Mouse (Mus musculus) kidney, embryonic 14.5 days (tissue): ENCODE measurements around the gene Relt. TPM values are rescaled to one million over a fixed set of nuclear protein-coding genes. Genes with fewer than 3 reads are reported as not detected.

Source experiments
- ATAC-seq: fragments of 200-750 bp; cut with Nextera tagmentation; 2 replicates; pipeline ENCODE4 v1.8.0; 2017; ENCODE audit warnings: moderate number of reproducible peaks, mild to moderate bottlenecking, moderate TSS enrichment, moderate library complexity; ENCODE audit not compliant: low FRiP score, low TSS enrichment
- H3K27ac ChIP-seq: fragments of 300-500 bp; sonication (generic); 2 replicates; pipeline ENCODE4 v1.5.1; 2014; ENCODE audit warnings: low read depth, mild to moderate bottlenecking, low read length, moderate library complexity, mixed read lengths
- H3K27me3 ChIP-seq: fragments of 300-500 bp; sonication (generic); 2 replicates; pipeline ENCODE4 v1.6.1; 2014; ENCODE audit warnings: mild to moderate bottlenecking, low read length; ENCODE audit not compliant: control insufficient read depth, insufficient read depth
- H3K36me3 ChIP-seq: fragments of 300-500 bp; sonication (generic); 2 replicates; pipeline ENCODE4 v1.6.1; 2014; ENCODE audit warnings: low read length, mixed read lengths; ENCODE audit not compliant: control insufficient read depth, insufficient read depth
- H3K4me1 ChIP-seq: fragments of 300-500 bp; sonication (generic); 2 replicates; pipeline ENCODE4 v1.6.1; 2014; ENCODE audit warnings: low read length, mixed read lengths; ENCODE audit not compliant: control insufficient read depth, insufficient read depth
- H3K4me2 ChIP-seq: fragments of 300-500 bp; sonication (generic); replicated peaks from 2 replicates; pipeline ENCODE4 v1.6.1; 2014; ENCODE audit warnings: low read depth, mild to moderate bottlenecking, low read length
- H3K4me3 ChIP-seq: fragments of 300-500 bp; sonication (generic); 2 replicates; pipeline ENCODE4 v1.5.1; 2014; ENCODE audit warnings: mild to moderate bottlenecking, low read length
- H3K9ac ChIP-seq: fragments of 300-500 bp; sonication (generic); 2 replicates; pipeline ENCODE4 v1.6.1; 2014; ENCODE audit warnings: low read depth, mild to moderate bottlenecking, low read length, moderate library complexity
- H3K9me3 ChIP-seq: fragments of 300-500 bp; sonication (generic); 2 replicates; pipeline ENCODE4 v1.6.1; 2016; ENCODE audit warnings: low read length; ENCODE audit not compliant: control insufficient read depth
- WGBS: fragments of 180-500 bp; shearing (Covaris S2); extraction: QIAGEN DNeasy Blood & Tissue Kit; methylation state at CpG from one replicate; pipeline ENCODE4 v1.1.7; 2014; 5-methylcytosine and 5-hydroxymethylcytosine counted together
- polyA plus RNA-seq: library from polyadenylated mRNA; unstranded; fragments of >200 nt; fragmentation: Nextera tagmentation; extraction: Ambion mirVana; gene quantifications from 2 replicates; pipeline ENCODE4 v1.2.1, GENCODE M21; 2014

The Relt gene
- polyA plus RNA-seq, 1 experiment from 2014 or later, result 3.1 TPM

DNA sequence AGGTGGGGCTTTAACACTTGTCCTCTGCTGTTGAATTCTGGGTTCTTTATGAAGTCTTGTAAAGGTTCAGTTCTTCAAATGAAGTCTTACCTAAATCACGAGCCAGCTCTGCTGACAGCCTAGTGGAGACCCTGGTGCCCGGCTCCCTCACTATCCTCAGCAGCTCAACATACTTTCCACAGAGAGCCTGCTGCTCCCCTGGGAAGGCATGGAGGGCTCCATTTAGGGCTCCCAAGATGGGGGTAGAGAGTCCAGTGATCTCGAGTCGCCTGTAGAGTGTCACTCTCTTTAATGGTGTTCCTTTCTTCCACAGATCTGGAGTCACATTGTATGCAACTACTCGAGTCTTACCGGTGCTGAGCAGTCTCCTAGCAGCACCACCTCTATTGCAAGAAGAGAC, 27.5 kb downstream of the Relt start:
- no peak for ATAC-seq
- H3K9me3 ChIP-seq, result no peaks in the 10 kb centered on the region
- H3K27me3 ChIP-seq, result no peaks in the 10 kb centered on the region
- 82% methylated on average over 6 of the region's 6 CpGs for whole genome bisulfite sequencing
- H3K4me2 ChIP-seq, result no peak overlapping the region
- no peak overlapping the region for H3K4me3 ChIP-seq
- peaks cover 24% of the 10 kb centered on the region for H3K36me3 ChIP-seq
- H3K27ac ChIP-seq, result no peak overlapping the region
- no peaks in the 10 kb centered on the region for H3K4me1 ChIP-seq
- H3K9ac ChIP-seq, result no peak overlapping the region

DNA sequence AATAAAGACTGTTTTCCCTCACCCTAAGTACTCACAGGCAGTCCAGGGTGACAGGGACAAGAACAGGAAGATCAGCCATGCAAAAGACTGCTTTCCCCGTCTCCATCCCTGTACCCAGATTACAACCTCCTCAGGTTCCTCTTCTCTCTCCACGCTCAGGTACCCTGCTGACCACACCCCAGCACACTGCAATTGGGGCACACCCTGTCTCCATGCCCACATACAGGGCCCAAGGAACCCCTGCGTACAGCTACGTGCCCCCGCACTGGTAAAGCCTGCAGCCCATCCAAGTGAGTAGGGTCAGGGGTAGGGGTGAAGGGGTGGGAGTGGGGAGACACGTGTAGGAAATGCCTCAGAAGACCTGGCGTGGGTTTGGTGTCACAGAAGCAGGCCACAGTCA, 28.1 kb downstream of the Relt start:
- H3K27ac ChIP-seq, result no peak overlapping the region
- ATAC-seq, result no peak
- H3K36me3 ChIP-seq, result peaks cover 24% of the 10 kb centered on the region
- no peak overlapping the region for H3K4me3 ChIP-seq
- 80% methylated on average over 7 of the region's 7 CpGs for WGBS
- no peak overlapping the region for H3K4me2 ChIP-seq
- H3K27me3 ChIP-seq, result no peaks in the 10 kb centered on the region
- no peaks in the 10 kb centered on the region for H3K9me3 ChIP-seq
- no peaks in the 10 kb centered on the region for H3K4me1 ChIP-seq
- H3K9ac ChIP-seq, result no peak overlapping the region

DNA sequence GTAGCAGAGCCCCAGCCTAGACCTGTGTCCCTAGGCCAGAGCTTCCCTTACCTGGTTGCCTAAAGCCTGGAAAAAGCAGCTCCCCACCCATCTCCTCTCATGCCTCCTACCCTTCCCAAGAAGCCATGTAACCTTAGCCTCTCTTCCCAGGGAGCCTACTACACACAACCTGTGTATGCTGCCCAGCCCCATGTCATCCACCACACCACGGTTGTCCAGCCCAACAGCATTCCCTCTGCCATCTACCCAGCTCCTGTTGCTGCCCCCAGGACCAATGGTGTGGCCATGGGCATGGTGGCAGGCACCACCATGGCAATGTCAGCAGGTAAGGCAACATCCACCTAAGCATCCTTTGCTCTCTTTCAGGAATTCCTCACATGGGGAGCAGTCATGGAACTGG, 29.4 kb downstream of the Relt start:
- ATAC-seq, result no peak
- H3K27ac ChIP-seq, result no peak overlapping the region
- H3K4me2 ChIP-seq, result no peak overlapping the region
- 83% methylated on average over 1 of the region's 1 CpGs for WGBS
- H3K9me3 ChIP-seq, result no peaks in the 10 kb centered on the region
- H3K9ac ChIP-seq, result no peak overlapping the region
- H3K27me3 ChIP-seq, result no peaks in the 10 kb centered on the region
- no peaks in the 10 kb centered on the region for H3K4me1 ChIP-seq
- H3K4me3 ChIP-seq, result no peak overlapping the region
- H3K36me3 ChIP-seq, result peaks cover 24% of the 10 kb centered on the region

DNA sequence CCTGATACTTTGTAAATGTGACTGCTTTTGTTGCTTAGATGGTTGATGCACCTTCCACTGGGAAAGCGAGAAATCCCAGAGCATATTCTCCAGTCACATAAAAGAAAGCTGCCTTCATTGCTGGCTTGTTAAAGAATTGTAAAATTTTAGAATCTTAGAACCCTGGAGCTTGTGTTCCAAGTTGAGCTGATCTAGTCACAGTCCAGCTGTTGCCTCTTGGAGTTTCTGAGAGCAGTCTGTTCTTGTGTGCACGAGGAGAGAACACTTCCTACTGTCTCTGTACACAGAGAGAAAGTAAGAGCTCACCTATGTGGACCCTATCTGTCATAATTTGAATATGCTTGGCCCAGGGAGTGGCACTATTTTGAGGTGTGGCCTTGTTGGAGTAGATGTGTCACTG, 34.7 kb downstream of the Relt start:
- Histone ChIP-seq H3K4me1 (no peaks in the 10 kb centered on the region), H3K27ac (no peak overlapping the region), H3K36me3 (peaks cover 7% of the 10 kb centered on the region; the same call in 1 of the 2 replicates), H3K9me3 (no peaks in the 10 kb centered on the region), H3K4me3 (no peak overlapping the region), H3K27me3 (no peaks in the 10 kb centered on the region), H3K9ac (no peak overlapping the region), H3K4me2 (no peak overlapping the region)
- no peak for ATAC-seq
- 91% methylated on average over 2 of the region's 2 CpGs for WGBS

DNA sequence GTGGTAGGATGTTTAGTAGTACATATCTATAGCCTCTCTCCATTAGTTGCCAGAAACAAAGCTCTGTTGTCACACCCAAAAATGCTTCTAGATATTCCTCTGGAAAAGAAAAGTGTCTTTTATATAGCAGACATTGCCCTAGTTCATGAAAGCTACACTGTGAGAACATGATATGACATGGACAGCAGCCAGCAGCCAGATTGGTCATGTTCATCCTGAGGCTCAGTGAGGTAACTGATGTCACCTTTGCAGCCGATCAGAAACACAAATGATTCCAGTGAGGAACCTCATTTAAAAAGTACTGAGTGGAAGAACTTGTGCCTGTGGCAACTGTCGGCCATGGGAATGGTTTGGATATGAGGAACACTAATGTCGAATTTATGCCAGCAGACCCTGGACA, 38.6 kb downstream of the Relt start:
- Histone ChIP-seq H3K9me3 (no peaks in the 10 kb centered on the region), H3K4me2 (no peak overlapping the region), H3K4me3 (no peak overlapping the region), H3K36me3 (peaks cover 7% of the 10 kb centered on the region; the same call in 1 of the 2 replicates), H3K4me1 (no peaks in the 10 kb centered on the region), H3K9ac (no peak overlapping the region), H3K27me3 (no peaks in the 10 kb centered on the region), H3K27ac (no peak overlapping the region)
- WGBS, result 92% methylated on average over 3 of the region's 3 CpGs
- no peak for ATAC-seq

DNA sequence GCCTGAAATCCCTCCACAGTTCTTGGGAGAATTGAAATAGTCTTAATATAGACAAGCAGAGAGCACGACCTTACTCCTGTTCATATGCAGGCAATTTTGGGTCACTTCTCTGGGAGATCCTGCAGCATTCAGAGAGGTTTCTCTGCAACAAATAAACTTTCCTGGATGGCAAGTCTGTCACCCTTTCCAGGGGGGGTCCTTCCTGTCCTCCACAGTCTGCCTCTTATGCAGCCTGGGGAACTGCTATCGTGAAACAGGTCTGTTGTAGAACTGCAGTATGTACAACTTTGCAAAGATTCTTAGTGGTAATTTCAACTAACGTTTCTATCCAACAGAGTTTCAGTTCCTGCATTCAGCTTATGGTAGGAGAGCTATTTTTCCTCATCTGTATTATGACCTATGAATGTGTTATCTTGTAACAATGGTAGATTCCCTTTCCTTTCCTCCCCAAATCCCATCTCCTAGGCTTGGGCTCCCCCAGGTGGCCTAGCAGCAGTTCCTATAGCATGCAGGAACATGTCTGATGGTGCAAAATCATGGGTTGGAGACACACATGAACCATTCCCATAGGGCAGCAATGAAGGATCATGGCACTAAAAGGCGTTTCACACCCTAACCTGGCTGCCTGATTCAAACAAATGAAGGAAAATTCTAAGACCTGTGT, 44.7 kb downstream of the Relt start:
- Histone ChIP-seq H3K9ac (no peak overlapping the region), H3K9me3 (no peaks in the 10 kb centered on the region), H3K36me3 (peaks cover 8% of the 10 kb centered on the region; the same call in 1 of the 2 replicates), H3K4me2 (no peak overlapping the region), H3K4me3 (no peak overlapping the region), H3K27me3 (no peaks in the 10 kb centered on the region), H3K4me1 (no peaks in the 10 kb centered on the region), H3K27ac (no peak overlapping the region)
- 85% methylated on average over 4 of the region's 4 CpGs for WGBS
- no peak for ATAC-seq

DNA sequence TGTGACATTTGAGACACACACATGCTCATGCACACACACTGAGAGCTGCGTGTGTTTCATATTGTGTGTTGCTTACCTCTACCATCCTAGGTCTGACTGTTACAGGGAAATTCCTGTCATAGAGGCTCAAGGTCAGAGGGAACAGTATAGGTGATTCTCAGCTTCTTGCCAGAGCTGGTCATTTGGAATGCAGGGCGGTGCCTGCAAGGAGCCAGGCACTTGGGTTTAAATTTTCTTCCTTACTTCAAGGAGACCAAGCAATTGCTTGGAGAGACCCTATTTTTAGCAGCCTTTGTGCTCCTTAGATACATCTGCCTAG, 45.8 kb downstream of the Relt start:
- Histone ChIP-seq H3K4me3 (no peak overlapping the region), H3K27me3 (no peaks in the 10 kb centered on the region), H3K27ac (no peak overlapping the region), H3K4me1 (no peaks in the 10 kb centered on the region), H3K36me3 (peaks cover 8% of the 10 kb centered on the region; the same call in 1 of the 2 replicates), H3K9me3 (no peaks in the 10 kb centered on the region), H3K9ac (no peak overlapping the region), H3K4me2 (no peak overlapping the region)
- WGBS, result 81% methylated on average over 2 of the region's 2 CpGs
- ATAC-seq, result no peak

DNA sequence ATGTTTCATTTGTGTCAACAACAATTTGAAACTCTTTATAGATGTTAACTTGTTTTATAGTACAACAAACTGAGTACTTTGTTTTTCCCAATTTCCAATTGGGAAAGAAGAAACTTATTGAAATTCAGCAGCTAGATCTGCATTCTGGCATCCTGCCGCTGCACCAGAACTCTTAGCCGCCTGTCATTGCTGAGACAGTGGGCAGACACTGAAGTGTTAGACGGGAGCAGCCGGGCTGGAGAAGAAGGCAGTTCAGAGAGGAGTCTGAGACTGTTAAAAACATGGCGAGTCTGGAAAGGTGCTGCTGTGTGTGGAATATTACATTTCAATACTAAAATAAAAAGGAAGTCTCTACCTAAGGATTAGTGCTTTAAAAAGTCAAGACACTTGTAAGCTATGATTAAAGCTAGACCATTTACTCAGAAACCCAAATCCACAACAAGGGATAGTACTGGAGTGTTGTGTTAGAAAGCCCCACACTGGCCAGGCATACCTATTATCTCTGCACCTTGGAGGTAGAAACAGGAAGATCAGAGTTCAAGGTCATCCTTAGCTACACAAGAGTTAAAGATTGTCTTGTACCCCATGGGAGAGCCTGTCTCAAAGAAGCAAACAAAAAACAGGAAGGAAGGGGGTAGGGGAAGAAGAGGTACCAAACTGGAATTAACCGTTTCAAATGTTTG, 46.3 kb downstream of the Relt start:
- Histone ChIP-seq H3K4me2 (no peak overlapping the region), H3K27ac (no peak overlapping the region), H3K4me1 (no peaks in the 10 kb centered on the region), H3K27me3 (no peaks in the 10 kb centered on the region), H3K9me3 (no peaks in the 10 kb centered on the region), H3K4me3 (no peak overlapping the region), H3K9ac (no peak overlapping the region), H3K36me3 (peaks cover 8% of the 10 kb centered on the region; the same call in 1 of the 2 replicates)
- ATAC-seq, result no peak
- 79% methylated on average over 6 of the region's 6 CpGs for WGBS

DNA sequence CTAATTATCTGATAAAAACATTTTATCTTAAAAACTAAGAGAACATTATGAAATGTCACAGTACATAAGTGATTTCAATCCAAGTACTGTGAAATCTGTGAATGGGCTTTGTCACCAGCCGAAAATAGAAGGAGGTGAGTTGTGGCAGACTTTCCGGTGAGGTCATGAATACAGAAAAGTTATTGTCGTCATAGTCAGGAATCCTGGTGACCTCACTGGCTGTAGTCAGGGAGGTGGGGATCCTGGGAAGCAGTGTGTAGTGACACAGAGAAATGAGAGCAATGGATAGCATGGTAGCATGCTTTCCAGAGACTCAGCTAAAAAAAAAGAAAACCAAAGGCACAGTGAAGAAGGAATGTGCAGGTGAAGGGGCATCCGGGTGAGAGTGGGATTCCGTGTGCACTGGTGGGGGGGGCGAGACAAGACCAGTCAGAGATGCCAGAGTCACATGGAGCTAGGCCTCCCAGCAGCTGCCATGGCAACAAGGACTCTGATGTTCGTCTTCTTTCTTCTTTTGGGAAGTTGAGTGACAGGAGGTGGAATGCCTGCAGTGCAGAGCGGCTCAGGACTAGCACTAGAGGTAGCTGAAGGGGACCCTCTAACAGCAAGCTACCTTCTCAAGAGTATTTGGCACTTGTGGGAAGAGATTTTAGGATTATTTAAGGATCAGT, 47.2 kb downstream of the Relt start:
- no peaks in the 10 kb centered on the region for H3K9me3 ChIP-seq

More for the DNA sequence above, 47.2 kb downstream of the Relt start:
- Histone ChIP-seq H3K9ac (no peak overlapping the region), H3K27me3 (no peaks in the 10 kb centered on the region), H3K36me3 (peaks cover 8% of the 10 kb centered on the region; the same call in 1 of the 2 replicates), H3K27ac (no peak overlapping the region), H3K4me3 (no peak overlapping the region), H3K4me2 (no peak overlapping the region), H3K4me1 (no peaks in the 10 kb centered on the region)
- no peak for ATAC-seq
- 79% methylated on average over 8 of the region's 8 CpGs for WGBS
